Mouse (Mus musculus) myocyte (in vitro differentiated cells): ENCODE results near the gene Rer1. TPM values are rescaled to one million over a fixed set of nuclear protein-coding genes. Genes with fewer than 3 reads are reported as not detected.
A peak's percentile ranks its signal among the peaks of the same experiment; 100 is the strongest.

Experiments
- H3K27me3 ChIP-seq: one replicate; pipeline ENCODE4 v1.6.1; 2011; ENCODE audit not compliant: control insufficient read depth, insufficient read depth, insufficient read length
- H3K36me3 ChIP-seq: one replicate; pipeline ENCODE4 v1.6.1; 2011; ENCODE audit not compliant: control insufficient read depth, insufficient read depth
- H3K4me2 ChIP-seq: one replicate; pipeline ENCODE4 v1.6.1; 2011; ENCODE audit warnings: low read depth, control low read depth
- H3K4me3 ChIP-seq: one replicate; pipeline ENCODE4 v1.5.1; 2011; ENCODE audit warnings: mild to moderate bottlenecking, control low read depth, moderate library complexity
- H3K79me2 ChIP-seq: one replicate; pipeline ENCODE4 v1.6.1; 2011; ENCODE audit not compliant: control insufficient read depth, insufficient read depth
- H3ac ChIP-seq: one replicate; pipeline ENCODE4 v1.6.1; 2011; ENCODE audit not compliant: control insufficient read depth, insufficient read length
- CEBPB ChIP-seq: IDR thresholded peaks from 2 replicates; pipeline ENCODE4 v1.6.1; 2011; ENCODE audit warnings: mild to moderate bottlenecking, moderate library complexity; ENCODE audit not compliant: poor library complexity, insufficient read depth, severe bottlenecking
- E2F4 ChIP-seq: IDR thresholded peaks from one replicate; pipeline ENCODE4 v1.6.1; 2011; ENCODE audit warnings: mild to moderate bottlenecking, control low read depth, moderate library complexity; ENCODE audit not compliant: insufficient read depth
- MAX ChIP-seq: IDR thresholded peaks from one replicate; pipeline ENCODE4 v1.6.1; 2011; ENCODE audit warnings: low read depth, mild to moderate bottlenecking, control low read depth
- MYOD1 ChIP-seq, 3 experiments: IDR thresholded peaks; one replicate each; pipeline ENCODE4 v1.6.1; 2011; ENCODE audit warnings: control low read depth in 2 of 3, low read depth in 2 of 3, mild to moderate bottlenecking in 2 of 3, moderate library complexity in 1 of 3; ENCODE audit not compliant: insufficient read length in 2 of 3, control insufficient read depth in 1 of 3
- MYOG ChIP-seq, 3 experiments: IDR thresholded peaks; one replicate each; pipeline ENCODE4 v1.6.1; 2011; ENCODE audit warnings: control low read depth in 2 of 3, low read depth in 2 of 3, mild to moderate bottlenecking in 2 of 3; ENCODE audit not compliant: insufficient read length in 2 of 3, control insufficient read depth in 1 of 3, insufficient read depth in 1 of 3
- POLR2A ChIP-seq: IDR thresholded peaks from one replicate; pipeline ENCODE4 v1.6.1; 2011; ENCODE audit warnings: low read depth, mild to moderate bottlenecking, control low read depth, moderate library complexity; ENCODE audit not compliant: insufficient read length
- POLR2AphosphoS2 ChIP-seq: IDR thresholded peaks from one replicate; pipeline ENCODE4 v1.6.1; 2011; ENCODE audit warnings: low read depth, control low read depth; ENCODE audit not compliant: insufficient read length
- REST ChIP-seq: IDR thresholded peaks from one replicate; pipeline ENCODE4 v1.6.1; 2011; ENCODE audit warnings: mild to moderate bottlenecking, control low read depth, moderate library complexity; ENCODE audit not compliant: insufficient read depth, insufficient read length
- SRF ChIP-seq: IDR thresholded peaks from one replicate; pipeline ENCODE4 v1.6.1; 2011; ENCODE audit warnings: low read depth; ENCODE audit not compliant: control insufficient read depth, insufficient read length
- TCF12 ChIP-seq: IDR thresholded peaks from one replicate; pipeline ENCODE4 v1.6.1; 2011; ENCODE audit warnings: mild to moderate bottlenecking, control low read depth; ENCODE audit not compliant: poor library complexity, insufficient read depth, severe bottlenecking
- TCF3 ChIP-seq: IDR thresholded peaks from one replicate; pipeline ENCODE4 v1.6.1; 2011; ENCODE audit warnings: low read depth, control low read depth; ENCODE audit not compliant: insufficient read length
- USF1 ChIP-seq: IDR thresholded peaks from one replicate; pipeline ENCODE4 v1.6.1; 2011; ENCODE audit warnings: low read depth, mild to moderate bottlenecking, control low read depth, moderate library complexity
- polyA plus RNA-seq: library from polyadenylated mRNA; unstranded; fragments of >200 nt; fragmentation: generic; extraction: Trizol; gene quantifications from one replicate; pipeline ENCODE4 v1.2.1, GENCODE M21; 2012; ENCODE audit warnings: missing spikeins

Gene Rer1
- polyA plus RNA-seq, 1 experiment: 117 TPM

GRCm38 (mm10) chr4:155130616-155131015 is 44.4 kb upstream of the Rer1 start:
- no peaks in the 10 kb centered on the region for H3K79me2 ChIP-seq
- no peaks in the 10 kb centered on the region for H3K27me3 ChIP-seq
- no peak overlapping the region for H3ac ChIP-seq
- no peak overlapping the region for H3K4me3 ChIP-seq
- H3K4me2 ChIP-seq: peak overlapping the region; percentile 55
- no peaks in the 10 kb centered on the region for H3K36me3 ChIP-seq
- TF ChIP-seq POLR2AphosphoS2: no peak
- TF ChIP-seq MYOG (IDR thresholded peaks at IDR 0.05; ENCODE audit: control insufficient read depth in 1 of 3, insufficient read depth in 1 of 3, insufficient read length in 2 of 3, low read depth in 2 of 3): no peak
- no peak for TF ChIP-seq REST
- TF ChIP-seq MAX: no peak
- no peak for TF ChIP-seq E2F4
- no peak for TF ChIP-seq TCF12

GRCm38 (mm10) chr4:155129996-155130395 is 43.8 kb upstream of the Rer1 start:
- Histone ChIP-seq H3K79me2 (no peaks in the 10 kb centered on the region), H3K27me3 (no peaks in the 10 kb centered on the region), H3K36me3 (no peaks in the 10 kb centered on the region), H3K4me2 (peak overlapping the region; percentile 55), H3K4me3 (no peak overlapping the region), H3ac (no peak overlapping the region)
- no peak for TF ChIP-seq TCF12
- TF ChIP-seq MYOD1 (IDR thresholded peaks at IDR 0.05; ENCODE audit: control insufficient read depth in 1 of 3, insufficient read length in 2 of 3, low read depth in 2 of 3): peak in 2 of 3 experiments; percentile 21 to 61
- TF ChIP-seq POLR2A: peak; percentile 36
- TF ChIP-seq MYOG (IDR thresholded peaks at IDR 0.05; ENCODE audit: control insufficient read depth in 1 of 3, insufficient read depth in 1 of 3, insufficient read length in 2 of 3, low read depth in 2 of 3): peak in 2 of 3 experiments; percentile 28 to 65
- peak; percentile 85 for TF ChIP-seq SRF
- no peak for TF ChIP-seq CEBPB

- Histone ChIP-seq H3K36me3 (no peaks in the 10 kb centered on the region), H3K4me3 (no peak overlapping the region), H3K27me3 (no peaks in the 10 kb centered on the region), H3K4me2 (peak overlapping the region; percentile 55), H3ac (no peak overlapping the region), H3K79me2 (no peaks in the 10 kb centered on the region)
- peak in 1 of 3 experiments; percentile 16 for TF ChIP-seq MYOD1 (IDR thresholded peaks at IDR 0.05; ENCODE audit: control insufficient read depth in 1 of 3, insufficient read length in 2 of 3, low read depth in 2 of 3)
- no peak for TF ChIP-seq E2F4
Observed at GRCm38 (mm10) chr4:155129132-155129917, 43.1 kb upstream of the Rer1 start.

- Histone ChIP-seq H3K36me3 (no peaks in the 10 kb centered on the region), H3K4me3 (no peak overlapping the region), H3K27me3 (no peaks in the 10 kb centered on the region), H3ac (no peak overlapping the region), H3K79me2 (no peaks in the 10 kb centered on the region), H3K4me2 (no peak overlapping the region)
- no peak for TF ChIP-seq TCF3
- TF ChIP-seq CEBPB: no peak
- no peak for TF ChIP-seq TCF12
- no peak for TF ChIP-seq REST
- TF ChIP-seq MAX: no peak
- TF ChIP-seq POLR2AphosphoS2: no peak
- TF ChIP-seq E2F4: no peak
- no peak for TF ChIP-seq USF1
- TF ChIP-seq MYOD1 (IDR thresholded peaks at IDR 0.05; ENCODE audit: control insufficient read depth in 1 of 3, insufficient read length in 2 of 3, low read depth in 2 of 3): no peak
- TF ChIP-seq SRF: no peak
- no peak for TF ChIP-seq MYOG (IDR thresholded peaks at IDR 0.05; ENCODE audit: control insufficient read depth in 1 of 3, insufficient read depth in 1 of 3, insufficient read length in 2 of 3, low read depth in 2 of 3)
- no peak for TF ChIP-seq POLR2A
Observed at GRCm38 (mm10) chr4:155128411-155128810, 42.2 kb upstream of the Rer1 start.

DNA sequence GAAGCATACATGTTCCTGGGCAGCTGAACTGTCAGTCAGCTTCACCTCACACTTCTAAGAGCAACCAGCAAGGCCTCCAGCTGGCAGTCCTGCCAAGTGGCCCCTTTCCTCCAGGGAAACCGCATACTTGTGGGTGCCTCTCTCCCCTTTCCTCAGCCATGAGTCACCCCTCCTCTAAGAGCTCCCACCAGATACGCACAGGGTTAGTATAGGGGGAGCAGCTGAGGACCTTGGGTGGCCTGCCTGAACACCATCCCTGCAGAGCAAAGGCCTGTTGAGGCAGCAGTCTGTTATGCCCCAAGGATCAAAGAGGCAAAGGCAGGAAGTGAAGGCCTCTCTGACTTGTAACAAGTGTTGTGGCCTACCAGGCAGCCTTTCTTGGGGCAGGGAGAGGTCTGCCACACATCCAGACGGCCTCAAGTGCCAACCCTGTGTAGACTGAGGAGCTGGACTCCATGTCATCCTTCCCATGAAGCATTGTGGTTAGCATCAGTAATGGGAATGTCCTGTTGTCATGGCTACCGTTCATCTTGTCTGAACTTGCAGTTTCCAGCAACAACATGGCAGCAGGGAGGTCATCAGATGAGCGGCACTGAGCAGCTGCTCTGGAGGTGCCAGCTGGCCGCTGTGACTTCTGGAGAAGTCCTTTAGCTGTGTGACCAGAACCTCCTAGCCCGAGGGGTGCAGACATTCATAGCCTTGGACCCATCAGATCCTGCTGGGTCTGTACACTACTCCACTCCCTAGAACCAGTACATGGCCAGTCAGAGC is 40.6 kb upstream of the Rer1 start:
- no peak overlapping the region for H3ac ChIP-seq
- no peaks in the 10 kb centered on the region for H3K36me3 ChIP-seq
- H3K79me2 ChIP-seq: no peaks in the 10 kb centered on the region
- no peak overlapping the region for H3K4me3 ChIP-seq
- H3K27me3 ChIP-seq: no peaks in the 10 kb centered on the region
- TF ChIP-seq MYOD1 (IDR thresholded peaks at IDR 0.05; ENCODE audit: control insufficient read depth in 1 of 3, insufficient read length in 2 of 3, low read depth in 2 of 3): peak; percentile 6 to 85 (median 76)
- no peak for TF ChIP-seq TCF12
- TF ChIP-seq USF1: no peak
- peak in 2 of 3 experiments; percentile 75 to 84 for TF ChIP-seq MYOG (IDR thresholded peaks at IDR 0.05; ENCODE audit: control insufficient read depth in 1 of 3, insufficient read depth in 1 of 3, insufficient read length in 2 of 3, low read depth in 2 of 3)
- TF ChIP-seq TCF3: peak; percentile 28
- no peak for TF ChIP-seq SRF
- H3K4me2 ChIP-seq: peak overlapping the region; percentile 14
